Mouse (Mus musculus) kidney, adult 2 months (tissue): Measurements from ENCODE around the gene Wipi1.

Experiments used
- CTCF ChIP-seq: fragments of 200-500 bp; conservative IDR thresholded peaks from 2 replicates; pipeline ENCODE4 v1.5.1; 2011; ENCODE audit warnings: low read depth, mild to moderate bottlenecking, control low read depth, low read length, moderate library complexity, mixed read lengths; ENCODE audit not compliant: insufficient read depth, insufficient read length
- POLR2A ChIP-seq: fragments of 200-500 bp; IDR thresholded peaks from one replicate; pipeline ENCODE4 v1.6.1; 2011; ENCODE audit warnings: low read depth, low read length, control low read depth

GRCm38 (mm10) chr11:109635871-109636395 lies 24.2 kb upstream of the Wipi1 start:
- TF ChIP-seq CTCF = no peak
- no peak for TF ChIP-seq POLR2A
